Mouse (Mus musculus) bone marrow macrophage, adult 2 months (primary cell): ENCODE measurements around the gene Plekha4. TPM values are rescaled to one million over a fixed set of nuclear protein-coding genes. Genes with fewer than 3 reads are reported as not detected.
A peak's percentile ranks its signal among the peaks of the same experiment; 100 is the strongest.
"Not testable (repeated sequence)": the region's sequence is repeated elsewhere in the genome, so short reads cannot be mapped to it uniquely, and the experiment has no call there.

Experiments
- H3K27ac ChIP-seq: 2 replicates; pipeline ENCODE4 v1.5.1; 2012; ENCODE audit warnings: low read depth, low read length; ENCODE audit not compliant: insufficient read depth
- H3K4me1 ChIP-seq: 2 replicates; pipeline ENCODE4 v1.6.1; 2012; ENCODE audit warnings: low read length; ENCODE audit not compliant: control insufficient read depth, insufficient read depth
- H3K4me3 ChIP-seq: 2 replicates; pipeline ENCODE4 v1.5.1; 2012; ENCODE audit warnings: mild to moderate bottlenecking, low read length, moderate library complexity; ENCODE audit not compliant: insufficient read depth
- CTCF ChIP-seq: IDR thresholded peaks from 2 replicates; pipeline ENCODE4 v1.5.1; 2012; ENCODE audit warnings: low read depth, mild to moderate bottlenecking, low read length, moderate library complexity
- POLR2A ChIP-seq: IDR thresholded peaks from 2 replicates; pipeline ENCODE4 v1.6.1; 2012; ENCODE audit warnings: mild to moderate bottlenecking, low read depth, low read length, borderline replicate concordance
- polyA plus RNA-seq: library from polyadenylated mRNA; stranded (reverse); fragments of >200 nt; gene quantifications from 2 replicates; pipeline ENCODE4 v1.2.4, GENCODE M21; 2012; ENCODE audit not compliant: missing spikeins, insufficient read depth, insufficient read length

Plekha4 gene
- 1.0 and 1.6 TPM in 2 replicates for polyA plus RNA-seq

- peak; percentile 84 for TF ChIP-seq POLR2A
- no peak for TF ChIP-seq CTCF
- H3K4me3 ChIP-seq: peak within 1 kb of the TSS; percentile 77
- H3K27ac ChIP-seq: peak within 1 kb of the TSS; percentile 74
- H3K4me1 ChIP-seq: peaks cover 31% of the 10 kb centered on the region
Measured at GRCm38 (mm10) chr7:45525809-45526473, at the start of gene Plekha4, which contains the start of gene Ppp1r15a. Plekha4 (plus strand) TSS chr7:45526330. Ppp1r15a (minus strand) TSS chr7:45526268.

GRCm38 (mm10) chr7:45476453-45476852 lies 49.7 kb upstream of the Plekha4 start:
- no peaks in the 10 kb centered on the region for H3K4me1 ChIP-seq
- H3K27ac ChIP-seq: no peak overlapping the region
- TF ChIP-seq CTCF (no peak), POLR2A (no peak)
- no peak overlapping the region for H3K4me3 ChIP-seq

DNA sequence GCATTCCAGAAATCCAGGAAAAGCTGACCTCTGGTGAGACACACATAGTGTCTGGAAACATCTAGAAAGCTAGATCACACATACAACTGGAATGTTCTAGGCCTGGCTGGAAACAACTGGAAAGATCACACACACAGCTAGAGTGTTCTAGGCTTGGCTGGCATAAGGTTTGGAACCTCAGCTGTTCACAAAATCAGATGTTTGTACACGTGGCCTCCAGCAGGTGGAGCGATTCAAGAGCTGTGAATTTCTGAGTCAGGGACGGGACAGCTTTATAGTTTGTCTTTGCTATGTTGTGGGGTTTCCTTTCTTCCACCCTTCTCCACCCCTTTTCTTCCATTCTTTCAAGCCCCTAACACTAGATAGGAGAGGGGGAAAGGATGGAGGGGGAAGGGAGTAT lies 49.1 kb upstream of the Plekha4 start:
- TF ChIP-seq POLR2A (no peak), CTCF (no peak)
- Histone ChIP-seq H3K27ac (no peak overlapping the region), H3K4me1 (no peaks in the 10 kb centered on the region), H3K4me3 (no peak overlapping the region)

GRCm38 (mm10) chr7:45478774-45479173 lies 47.4 kb upstream of the Plekha4 start:
- Histone ChIP-seq H3K4me1 (no peaks in the 10 kb centered on the region), H3K27ac (no peak overlapping the region)
- TF ChIP-seq CTCF (no peak), POLR2A (no peak)

GRCm38 (mm10) chr7:45480310-45480709 lies 45.8 kb upstream of the Plekha4 start:
- H3K27ac ChIP-seq, H3K4me3 ChIP-seq, H3K4me1 ChIP-seq: not testable (repeated sequence)

More at GRCm38 (mm10) chr7:45478774-45479173, 47.4 kb upstream of the Plekha4 start:
- H3K4me3 ChIP-seq: no peak overlapping the region

- H3K4me1 ChIP-seq: no peaks in the 10 kb centered on the region
- H3K4me3 ChIP-seq: no peak within 1 kb of the TSS
- no peak within 1 kb of the TSS for H3K27ac ChIP-seq
- TF ChIP-seq CTCF: no peak
Measured at GRCm38 (mm10) chr7:45481374-45481927, 44.7 kb upstream of the Plekha4 start, which contains the start of gene Tulp2. Tulp2 (plus strand) TSS chr7:45481877.

GRCm38 (mm10) chr7:45482166-45482565 lies 44.0 kb upstream of the Plekha4 start:
- H3K4me1 ChIP-seq: no peaks in the 10 kb centered on the region

DNA sequence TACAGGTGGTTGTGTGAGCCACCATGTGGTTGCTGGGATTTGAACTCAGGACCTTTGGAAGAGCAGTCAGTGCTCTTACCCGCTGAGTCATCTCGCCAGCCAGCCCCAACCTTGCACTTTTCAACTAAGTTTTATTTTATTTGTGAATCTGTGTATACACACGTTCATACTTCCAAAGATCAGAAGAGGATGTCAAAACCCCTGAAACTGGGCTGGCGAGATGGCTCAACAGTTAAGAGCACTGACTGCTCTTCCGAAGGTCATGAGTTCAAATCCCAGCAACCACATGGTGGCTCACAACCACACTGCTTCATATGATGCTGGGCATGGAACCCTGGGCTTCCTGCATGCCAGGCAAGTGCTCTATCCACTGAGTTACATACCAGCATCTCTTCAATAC lies 41.1 kb upstream of the Plekha4 start:
- H3K27ac ChIP-seq, H3K4me3 ChIP-seq: not testable (repeated sequence)
- H3K4me1 ChIP-seq: peaks cover 14% of the 10 kb centered on the region

More at GRCm38 (mm10) chr7:45482166-45482565, 44.0 kb upstream of the Plekha4 start:
- Histone ChIP-seq H3K4me3 (no peak overlapping the region), H3K27ac (no peak overlapping the region)
- TF ChIP-seq POLR2A (no peak), CTCF (no peak)

DNA sequence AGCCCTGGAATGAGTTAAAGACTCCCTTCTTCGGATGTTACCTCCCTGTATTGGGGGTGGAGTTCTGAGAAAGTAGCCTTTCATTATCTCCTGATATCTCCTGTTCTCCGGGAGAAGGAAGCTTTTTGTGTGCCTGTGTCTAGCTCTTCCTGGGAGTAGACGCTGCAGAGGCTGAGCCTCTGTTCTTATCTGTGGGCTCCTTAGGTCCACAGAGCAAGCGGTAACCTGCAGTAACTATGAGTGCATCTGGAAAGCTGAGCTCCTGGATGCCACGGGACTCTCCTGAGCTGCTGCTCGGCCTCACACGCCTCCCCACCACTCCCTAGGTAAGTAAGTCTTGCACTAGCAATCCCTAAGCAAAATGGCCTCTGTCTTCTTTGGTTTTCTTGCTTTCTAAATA lies 40.0 kb upstream of the Plekha4 start:
- Histone ChIP-seq H3K4me1 (peaks cover 20% of the 10 kb centered on the region), H3K4me3 (no peak overlapping the region), H3K27ac (no peak overlapping the region)
- TF ChIP-seq CTCF (no peak), POLR2A (no peak)

GRCm38 (mm10) chr7:45486761-45487415 lies 39.2 kb upstream of the Plekha4 start, which contains the start of gene Gm45808:
Gm45808 (minus strand) TSS chr7:45486811.
- no peak for TF ChIP-seq CTCF
- no peak for TF ChIP-seq POLR2A
- Histone ChIP-seq H3K27ac (no peak within 1 kb of the TSS), H3K4me3 (peak within 1 kb of the TSS; percentile 79; the same call in 1 of the 2 replicates), H3K4me1 (peaks cover 21% of the 10 kb centered on the region)
